Mouse (Mus musculus): ENCODE results near the gene Tmem95. TPM values are rescaled to one million over a fixed set of nuclear protein-coding genes. Genes with fewer than 3 reads are reported as not detected.
"Not testable (repeated sequence)": the region's sequence is repeated elsewhere in the genome, so short reads cannot be mapped to it uniquely, and the experiment has no call there.

The Tmem95 gene
- polyA plus RNA-seq (2012; rRNA removed): not detected in 2 replicates

DNA sequence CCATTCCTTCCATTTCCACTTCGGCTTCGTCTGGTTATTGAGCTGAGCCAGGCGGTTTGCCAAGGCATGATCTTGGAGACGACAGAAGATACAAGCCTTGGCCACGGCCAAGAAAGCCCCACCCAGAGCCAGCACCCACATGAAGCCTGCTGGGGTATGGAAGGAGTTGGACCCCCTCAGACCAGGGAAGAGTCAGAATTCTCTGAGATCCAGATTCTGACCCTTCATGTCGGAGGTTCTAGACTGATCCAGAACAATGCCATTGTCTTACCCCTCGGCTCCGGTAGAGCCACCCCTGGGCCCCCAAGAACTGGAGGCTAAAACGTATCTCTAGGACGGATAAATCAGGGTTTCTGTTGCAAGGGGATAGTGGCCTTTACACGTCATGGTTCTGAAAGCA, at the start of gene Tmem95:
Gene Tmem95, minus strand, starts transcription at position 141 of the 400 bp plus-strand sequence.
- DNase-seq (ENCODE audit: low spot score): no peak

DNA sequence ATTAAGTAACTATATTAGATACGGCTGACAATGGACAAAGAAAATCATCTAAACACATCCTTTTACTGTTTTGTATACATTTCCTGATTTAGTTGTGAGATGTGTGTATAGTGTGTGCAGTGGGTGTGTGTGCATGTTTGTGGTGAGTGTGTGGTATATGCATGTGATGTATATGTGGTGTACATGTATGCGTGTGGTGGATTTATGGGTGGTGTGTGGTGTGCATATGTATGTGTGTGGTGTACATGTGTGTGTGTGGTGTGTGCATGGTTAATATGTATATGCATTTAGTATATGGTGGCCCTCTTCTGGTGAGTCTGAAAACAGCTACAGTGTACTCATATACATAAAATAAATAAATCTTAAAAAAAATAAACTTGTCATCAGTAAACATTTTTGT, 49.7 kb upstream of the Tmem95 start:
- no peak for DNase-seq (ENCODE audit: low spot score)

DNA sequence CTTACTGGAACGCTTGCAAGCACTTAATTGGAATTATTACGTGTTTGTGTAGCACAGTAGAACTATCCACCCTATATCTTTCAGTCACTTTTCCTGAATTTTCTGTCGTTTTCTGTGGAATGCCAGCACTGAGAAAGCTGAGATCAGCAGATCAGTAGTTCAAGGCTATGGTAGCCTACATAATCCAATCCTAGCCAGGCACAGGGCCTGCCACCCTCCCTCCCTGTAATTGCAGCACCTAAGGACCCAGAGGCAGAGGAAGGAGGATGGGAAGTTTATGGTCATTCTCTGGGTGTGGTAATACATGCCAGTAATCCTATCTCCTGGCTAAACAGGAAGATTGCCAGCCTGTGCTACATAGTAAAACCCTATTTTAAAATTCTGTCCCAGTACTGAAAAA, 45.0 kb upstream of the Tmem95 start:
- DNase-seq (ENCODE audit: low spot score): no peak

DNA sequence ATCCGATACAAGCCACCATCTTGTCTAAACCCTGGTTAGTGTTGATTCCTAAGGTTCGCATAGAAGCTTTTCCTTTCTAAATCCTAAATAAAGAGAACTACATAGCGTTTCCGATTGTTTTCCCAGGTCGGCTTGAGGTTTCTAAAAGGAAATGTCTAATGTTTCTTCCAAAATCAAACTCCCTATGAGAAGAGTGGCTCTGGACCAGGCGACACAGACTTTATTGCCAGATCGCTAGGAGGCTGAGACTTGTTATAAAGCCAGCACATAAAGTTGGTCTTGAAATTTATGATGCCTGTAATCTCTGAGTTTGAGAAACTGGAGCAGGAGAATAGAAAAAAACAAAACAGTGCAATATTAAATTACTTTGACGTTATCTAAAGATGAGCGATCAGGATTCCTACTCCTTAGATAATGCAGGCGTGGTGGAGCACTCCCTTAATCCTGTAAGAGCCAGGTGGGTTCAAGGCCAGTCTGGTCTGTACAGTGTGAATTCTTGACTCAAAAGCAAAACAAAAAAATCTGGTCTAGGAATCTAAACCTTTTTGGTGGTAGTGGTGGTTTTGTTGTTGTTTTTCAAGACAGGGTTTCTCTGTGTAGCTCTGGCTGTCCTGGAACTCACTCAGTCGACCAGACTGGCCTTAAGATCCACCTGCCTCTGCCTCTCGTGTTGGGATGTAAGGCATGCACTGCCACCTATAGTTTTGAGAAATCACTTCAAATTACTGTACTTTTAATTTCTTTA, 44.4 kb upstream of the Tmem95 start:
- no peak for DNase-seq (ENCODE audit: low spot score)

DNA sequence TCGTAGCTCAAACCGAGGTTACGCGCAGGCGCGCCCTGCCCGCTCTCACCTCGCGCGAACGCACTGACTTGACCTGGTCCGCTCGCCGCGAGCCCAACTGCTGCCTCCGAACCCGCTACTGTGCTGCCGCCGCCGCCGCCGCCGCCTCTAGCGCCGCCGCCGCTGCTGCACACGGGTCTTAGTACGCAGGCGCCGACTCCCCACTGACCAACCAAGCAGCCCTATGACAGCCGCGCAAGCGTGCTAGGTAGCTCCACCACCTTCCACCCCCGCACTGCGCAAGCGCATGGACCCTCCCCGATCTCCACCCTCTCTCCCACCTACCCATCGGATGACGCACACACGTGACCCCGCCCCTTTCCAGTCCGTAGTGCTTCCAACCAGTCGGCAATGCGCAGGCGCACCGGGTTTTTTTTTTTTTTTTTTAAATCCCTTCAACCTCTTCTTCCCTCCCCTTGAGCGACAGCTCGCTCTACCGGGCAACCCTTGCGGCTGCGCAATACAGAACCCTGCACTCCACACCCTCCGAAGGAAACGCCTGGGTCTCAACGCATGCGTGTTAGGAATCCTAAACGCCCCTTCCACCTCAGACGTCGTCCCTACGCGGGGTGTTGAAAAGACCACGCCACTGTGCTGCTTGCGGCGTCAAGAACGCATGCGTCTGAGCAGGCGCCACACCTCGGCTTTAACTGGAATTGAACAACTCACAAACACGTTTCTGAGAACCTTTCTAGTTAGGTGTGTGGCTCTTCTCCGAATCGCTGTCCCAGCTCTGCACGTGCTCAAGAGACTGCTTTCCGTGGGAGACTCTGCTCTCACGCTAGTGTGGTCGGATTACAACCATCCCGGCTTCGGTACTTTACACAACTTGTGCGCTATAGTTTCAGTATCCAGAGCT, 43.5 kb upstream of the Tmem95 start, which contains the start of gene Eif5a:
Gene Eif5a, minus strand, starts transcription at position 845 of the 898 bp plus-strand sequence.
- DNase-seq (ENCODE audit: low spot score): peak; percentile 100

DNA sequence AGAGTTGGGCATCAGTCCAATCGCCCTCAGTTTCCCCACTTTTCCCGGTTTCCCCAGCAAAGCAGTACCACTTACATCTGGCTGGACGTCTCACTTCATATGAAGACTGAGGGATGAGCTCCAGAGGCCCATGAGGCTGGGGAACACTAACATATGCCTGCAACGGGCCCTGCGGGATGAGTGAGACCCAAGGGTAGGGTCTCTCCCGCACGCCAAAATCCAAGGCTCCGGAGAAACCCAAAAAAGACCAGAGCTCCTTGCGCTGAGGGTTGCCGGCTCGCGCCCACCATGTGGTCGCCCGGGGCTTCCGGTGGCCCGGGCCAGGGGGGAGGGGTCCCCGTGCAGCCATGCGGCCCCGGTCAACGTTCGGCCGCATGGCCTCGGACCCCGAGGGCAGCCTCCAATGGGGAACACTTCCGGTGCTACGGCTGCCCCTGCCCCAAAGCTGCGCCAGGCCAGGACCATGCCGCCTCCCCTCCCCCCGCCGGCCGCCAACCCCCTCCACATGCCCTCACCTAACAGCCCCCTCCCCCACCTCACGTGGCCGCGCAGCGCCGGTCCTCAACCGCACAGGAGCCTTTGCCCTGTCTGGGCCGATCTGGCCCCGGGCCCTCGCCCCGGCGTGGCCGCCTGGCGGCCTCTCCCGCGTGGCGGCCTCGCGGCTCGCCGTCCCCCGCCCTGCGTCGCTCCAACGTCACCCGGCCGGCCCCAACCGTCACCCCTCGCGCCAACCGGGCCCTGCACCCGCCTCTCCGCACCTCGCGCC, 42.6 kb upstream of the Tmem95 start:
- no peak for DNase-seq (ENCODE audit: low spot score)

DNA sequence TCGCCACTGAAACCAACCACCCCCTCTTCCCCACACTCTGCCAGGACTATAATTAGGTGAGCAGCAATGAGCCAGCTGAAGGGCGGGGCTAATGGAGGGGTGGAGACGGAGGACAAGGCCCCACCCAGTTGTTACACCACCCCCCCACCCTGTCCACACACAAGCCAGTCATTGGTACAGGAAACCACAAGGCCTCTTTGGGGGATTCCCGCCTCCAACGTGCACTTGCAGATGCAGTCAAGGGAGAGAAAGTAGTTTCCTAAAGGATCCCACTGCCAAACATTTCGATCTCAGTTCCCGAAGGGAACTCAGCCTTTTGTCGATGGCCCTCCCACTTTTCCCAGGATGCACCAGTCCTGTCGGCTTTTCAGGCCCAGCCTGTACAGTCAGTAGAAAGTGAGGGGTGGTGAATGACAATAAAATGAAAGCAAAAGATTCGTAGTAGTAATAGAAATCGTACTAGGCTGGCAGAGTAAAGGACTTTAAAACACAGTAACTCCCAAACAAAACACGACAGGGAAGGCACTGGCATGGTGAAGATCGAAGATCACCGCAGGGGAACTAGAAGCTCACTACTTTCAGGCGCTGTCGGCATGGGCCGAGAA, 41.9 kb upstream of the Tmem95 start:
- no peak for DNase-seq (ENCODE audit: low spot score)

DNA sequence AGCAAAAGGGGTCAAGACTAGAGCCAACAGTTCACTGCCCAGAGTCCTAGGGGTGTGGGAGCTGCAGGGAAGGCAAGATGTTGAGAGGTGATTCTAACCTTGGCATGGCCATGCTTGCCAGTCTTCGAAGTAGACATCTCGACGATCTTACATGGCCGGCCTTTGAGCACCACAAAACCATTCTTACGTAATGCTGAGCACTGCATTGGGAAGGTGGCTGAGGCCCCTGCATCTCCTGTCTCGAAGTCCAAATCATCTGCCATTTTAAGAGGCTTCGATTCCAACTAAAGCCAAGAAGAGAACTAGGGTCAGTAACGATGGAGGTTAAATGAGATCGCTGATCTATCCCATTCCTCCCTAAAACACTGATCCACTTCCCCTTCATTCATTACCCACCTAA, 41.2 kb upstream of the Tmem95 start:
- no peak for DNase-seq (ENCODE audit: low spot score)

DNA sequence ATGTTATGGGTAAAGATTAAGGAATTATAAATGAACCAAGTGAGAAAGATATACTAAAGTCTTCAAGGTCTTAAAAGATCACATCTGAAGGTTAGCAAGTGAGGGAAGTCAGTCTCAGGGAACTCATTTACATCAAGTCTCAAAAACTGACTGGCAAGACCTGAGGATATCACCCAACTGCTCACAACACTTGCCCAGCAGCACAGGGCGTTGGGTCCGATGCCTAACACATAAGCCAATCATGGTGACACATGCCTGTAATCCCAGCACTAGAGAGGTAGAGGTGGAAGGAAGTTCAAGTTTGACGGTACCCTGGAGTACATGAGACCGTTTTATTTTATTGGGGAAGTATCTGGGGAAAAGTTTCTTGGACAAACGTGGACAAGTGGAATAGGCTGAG, 40.3 kb upstream of the Tmem95 start:
- no peak for DNase-seq (ENCODE audit: low spot score)

DNA sequence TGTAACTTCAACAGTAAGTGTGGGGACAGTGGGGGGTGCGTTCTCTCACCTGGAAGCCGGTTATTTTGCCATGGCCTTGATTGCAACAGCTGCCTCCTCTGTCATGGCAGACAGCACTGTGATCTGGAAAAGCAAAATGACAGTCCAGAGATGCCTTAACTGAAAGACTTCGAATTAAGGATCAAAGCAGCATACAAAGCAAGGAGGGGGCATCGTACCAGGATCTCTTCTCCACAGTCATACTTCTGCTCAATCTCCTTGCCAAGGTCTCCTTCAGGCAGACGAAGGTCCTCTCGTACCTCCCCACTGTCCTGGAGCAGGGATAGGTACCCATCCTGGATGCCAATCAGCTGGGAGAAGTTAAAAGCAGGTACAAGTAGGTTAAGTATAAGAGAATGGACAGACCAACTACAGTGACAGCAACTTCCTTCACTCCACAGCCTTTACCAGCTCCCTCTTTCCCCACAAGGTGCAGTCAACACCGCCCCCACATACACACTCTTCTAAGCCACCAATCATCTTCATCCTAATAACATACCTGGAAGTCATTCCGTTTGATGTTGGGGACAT, 39.6 kb upstream of the Tmem95 start:
- DNase-seq (ENCODE audit: low spot score): no peak

DNA sequence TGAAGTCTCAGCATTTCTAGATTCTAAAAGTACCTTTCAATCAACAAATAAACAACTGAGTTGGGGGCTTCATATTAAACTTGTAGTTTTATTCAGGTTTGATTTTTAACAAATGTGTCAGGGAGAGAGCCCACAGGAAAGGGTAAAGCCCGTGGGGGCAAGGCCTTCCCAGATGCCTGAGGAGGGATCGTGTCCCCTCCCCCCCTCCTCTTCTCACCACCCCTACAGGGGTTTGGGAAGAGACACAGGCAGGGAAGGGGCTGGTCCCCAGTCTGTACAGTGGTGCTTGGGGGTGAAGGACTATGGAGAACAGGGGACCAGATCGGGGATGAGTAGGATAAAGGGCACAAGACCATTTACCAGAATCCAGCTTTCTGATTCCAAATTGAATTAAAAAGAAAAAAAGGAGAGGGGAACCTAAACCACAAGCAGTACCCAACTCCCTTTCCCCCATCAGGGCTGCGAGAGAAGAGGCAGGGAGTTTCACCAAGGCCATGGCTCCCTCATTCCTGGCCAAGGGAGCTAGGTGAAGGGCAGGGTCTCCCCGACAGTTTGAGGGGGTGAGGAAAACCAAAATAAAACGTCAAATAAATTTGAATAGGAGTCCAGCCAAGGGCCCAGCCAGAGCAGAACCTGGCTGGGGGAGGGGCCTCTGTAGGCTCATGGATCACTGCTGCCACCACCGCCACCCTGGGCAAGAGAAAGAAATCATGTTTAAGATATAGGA, 39.0 kb upstream of the Tmem95 start:
- DNase-seq (ENCODE audit: low spot score): not testable (repeated sequence)

DNA sequence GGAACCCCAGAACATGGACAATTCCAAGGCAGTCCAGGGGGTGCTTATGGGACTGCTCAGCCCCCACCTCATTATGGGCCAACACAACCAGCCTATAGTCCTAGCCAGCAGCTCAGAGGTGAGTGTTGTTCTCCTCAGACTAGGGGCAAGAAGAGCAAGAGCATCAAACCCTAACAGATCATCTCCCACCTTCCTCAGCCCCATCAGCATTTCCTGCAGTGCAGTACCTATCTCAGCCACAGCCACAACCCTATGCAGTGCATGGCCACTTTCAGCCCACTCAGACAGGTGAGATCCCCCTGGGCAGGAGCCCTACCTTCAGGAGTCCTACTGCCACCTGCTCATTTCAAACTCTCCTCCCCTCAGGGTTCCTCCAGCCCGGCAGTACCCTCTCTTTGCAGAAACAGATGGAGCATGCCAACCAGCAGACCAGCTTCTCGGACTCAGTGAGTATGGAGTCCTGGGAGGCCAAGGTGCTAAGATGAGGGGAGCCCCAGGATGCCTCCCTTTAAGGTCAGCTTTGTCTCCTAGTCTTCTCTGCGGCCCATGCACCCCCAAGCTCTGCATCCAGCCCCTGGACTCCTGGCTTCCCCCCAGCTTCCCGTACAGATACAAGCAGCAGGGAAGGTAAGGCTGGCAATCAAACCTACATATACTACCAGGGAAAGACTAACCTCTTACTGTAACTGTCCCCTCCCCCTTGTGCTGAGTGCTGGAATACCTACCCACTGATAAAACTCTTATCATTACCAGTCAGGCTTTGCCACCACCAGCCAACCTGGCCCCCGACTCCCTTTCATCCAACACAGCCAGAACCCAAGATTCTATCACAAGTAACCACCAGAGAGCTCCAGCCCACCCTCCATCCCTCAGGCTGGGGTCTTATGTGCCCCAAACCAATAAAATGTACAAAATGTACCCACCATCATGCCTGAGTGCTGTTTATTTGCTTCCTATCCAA, 38.1 kb upstream of the Tmem95 start:
- no peak for DNase-seq (ENCODE audit: low spot score)

DNA sequence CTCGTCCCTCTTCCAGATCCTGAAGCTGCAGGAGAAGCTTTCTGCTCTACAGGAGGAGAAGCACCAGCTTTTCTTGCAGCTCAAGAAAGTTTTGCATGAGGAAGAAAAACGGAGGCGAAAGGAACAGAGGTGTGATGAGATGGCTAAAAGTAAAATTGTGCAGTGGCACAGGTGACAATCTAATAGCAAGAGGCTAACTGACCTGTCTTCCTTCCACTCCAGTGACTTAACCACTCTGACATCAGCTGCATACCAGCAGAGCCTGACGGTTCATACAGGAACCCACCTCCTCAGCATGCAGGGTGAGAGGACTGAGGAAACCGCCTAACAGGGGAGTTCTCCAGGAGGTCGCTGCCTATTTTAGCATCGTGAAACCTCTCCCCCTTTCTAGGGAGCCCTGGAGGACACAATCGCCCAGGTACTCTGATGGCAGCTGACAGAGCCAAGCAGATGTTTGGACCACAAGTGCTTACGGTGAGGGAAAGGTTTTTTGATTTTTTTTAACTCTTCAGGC, 37.2 kb upstream of the Tmem95 start:
- DNase-seq (ENCODE audit: low spot score): no peak

DNA sequence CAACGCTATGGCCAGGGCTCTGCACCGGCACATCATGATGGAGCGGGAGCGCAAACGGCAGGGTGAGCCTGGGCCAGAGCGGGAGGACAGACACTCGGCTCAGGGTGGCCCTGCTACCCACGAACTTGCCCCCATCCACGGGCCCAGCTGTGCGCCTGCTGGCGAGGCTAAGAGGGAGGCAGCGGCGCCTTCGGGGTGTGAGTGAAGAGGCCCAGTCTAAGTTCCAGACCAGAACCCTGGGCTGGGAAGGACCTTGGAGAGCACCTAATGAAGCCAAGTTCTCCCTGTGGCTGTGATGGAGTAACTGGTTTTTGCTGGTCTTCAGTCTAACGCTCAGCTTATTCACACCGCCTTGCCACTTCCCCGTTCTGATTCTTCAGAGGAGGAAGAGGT, 36.5 kb upstream of the Tmem95 start:
- no peak for DNase-seq (ENCODE audit: low spot score)

DNA sequence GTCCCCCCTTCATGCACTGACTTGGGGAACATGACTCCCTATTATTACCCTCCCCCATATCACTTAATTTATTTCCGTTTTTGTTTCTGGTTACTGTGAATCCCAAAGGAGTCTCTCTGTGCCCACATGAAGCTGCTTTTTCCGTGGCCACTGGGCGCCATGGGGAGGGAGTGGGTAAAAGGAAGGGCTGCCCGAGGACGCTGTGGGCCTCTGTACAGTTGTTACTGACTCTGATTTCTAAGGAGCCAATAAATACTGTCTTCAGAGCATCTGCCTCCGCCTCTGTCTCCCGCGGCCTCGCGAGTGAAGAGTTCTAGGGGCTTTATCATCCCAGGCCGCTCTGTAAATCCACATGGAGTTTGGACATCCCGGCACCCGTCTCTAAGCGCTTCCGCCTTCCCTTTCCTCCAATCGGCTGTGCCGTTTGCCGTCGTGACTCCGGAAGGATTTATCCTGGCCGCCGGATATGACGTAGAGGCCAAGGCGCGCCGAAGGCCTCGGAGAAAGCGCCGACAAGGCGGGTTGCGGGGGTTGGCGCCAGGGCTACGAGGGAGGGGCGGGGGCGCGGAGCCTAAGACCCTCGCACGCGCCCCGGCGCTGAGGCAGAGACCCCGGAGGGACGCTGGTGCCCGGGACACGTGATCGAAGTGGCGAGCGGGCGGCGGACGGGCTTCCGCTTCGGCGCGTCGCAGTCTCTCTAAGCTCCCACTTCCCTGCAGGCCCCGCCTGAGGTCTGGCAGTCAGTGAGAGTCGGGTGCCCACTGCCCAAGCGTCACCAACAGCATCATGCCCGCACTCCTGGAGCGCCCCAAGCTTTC, 35.9 kb upstream of the Tmem95 start, which contains the start of gene Gps2:
Gene Gps2, plus strand, starts transcription at position 335 of the 818 bp plus-strand sequence.
- DNase-seq (ENCODE audit: low spot score): peak; percentile 89

DNA sequence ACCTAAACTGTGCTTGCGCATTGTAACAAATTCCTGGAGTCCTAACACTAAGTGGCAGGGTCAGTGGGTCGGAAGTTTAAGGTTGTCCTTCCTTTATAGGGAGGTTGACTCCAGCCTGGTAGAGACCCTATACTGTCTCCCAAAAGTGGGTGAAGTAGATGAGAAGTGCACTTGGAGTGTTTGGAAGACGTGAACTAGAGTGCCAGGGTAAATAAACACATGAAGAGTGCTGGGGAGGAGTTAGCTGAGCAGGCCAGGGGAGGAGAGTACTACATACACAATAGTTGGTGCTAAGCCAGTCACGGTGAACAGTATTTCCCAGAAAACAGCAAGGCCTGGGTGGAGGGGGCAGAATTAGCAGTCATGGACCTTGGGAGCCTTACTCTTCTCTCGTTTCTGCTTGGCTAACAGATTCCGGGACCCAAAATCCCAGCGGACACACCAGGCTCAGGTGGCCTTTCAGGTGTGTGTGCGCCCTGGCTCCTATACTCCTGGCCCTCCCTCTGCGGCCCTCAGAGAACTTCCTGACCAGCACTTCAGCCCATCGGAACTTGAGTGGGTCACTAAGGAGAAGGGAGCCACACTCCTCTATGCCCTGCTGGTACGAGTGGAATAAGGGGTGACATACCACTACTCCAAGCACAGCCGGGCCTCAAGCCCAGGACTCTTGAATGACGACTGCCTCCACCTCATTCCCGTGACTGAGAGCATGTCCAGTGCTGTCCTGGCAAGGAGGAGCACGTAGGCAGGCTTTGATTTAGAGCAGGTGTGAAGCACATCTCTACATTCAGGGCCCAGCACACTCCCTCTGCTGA, 35.1 kb upstream of the Tmem95 start:
- no peak for DNase-seq (ENCODE audit: low spot score)

DNA sequence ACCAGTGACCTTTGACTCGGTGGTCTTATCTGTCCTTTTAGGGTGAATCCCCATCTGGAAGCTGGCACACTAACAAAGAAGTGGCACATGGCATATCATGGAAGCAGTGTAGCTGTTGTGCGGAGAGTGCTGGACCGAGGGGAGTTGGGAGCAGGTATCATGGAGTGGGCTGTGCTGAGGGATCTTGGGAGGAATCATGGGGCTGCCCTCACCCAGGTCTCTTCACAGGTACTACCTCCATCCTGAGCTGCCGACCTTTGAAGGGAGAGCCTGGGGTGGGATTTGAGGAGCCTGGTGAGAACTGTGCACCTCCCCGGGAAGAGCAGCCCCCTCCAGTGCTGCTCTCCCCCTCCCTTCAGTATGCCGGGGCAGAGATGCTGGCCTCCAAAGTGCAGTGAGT, 33.9 kb upstream of the Tmem95 start:
- DNase-seq (ENCODE audit: low spot score): no peak

Data from urinary bladder, adult 2 months (tissue).